Mouse (Mus musculus) thymus, adult 2 months (tissue): ENCODE data around the gene Tfe3.
"Not testable (repeated sequence)": the region's sequence is repeated elsewhere in the genome, so short reads cannot be mapped to it uniquely, and the experiment has no call there.

ENCODE experiments used
- CTCF ChIP-seq: fragments of 200-500 bp; IDR thresholded peaks from 2 replicates; pipeline ENCODE4 v1.5.1; 2012; ENCODE audit warnings: mild to moderate bottlenecking, control low read depth, low read length, moderate library complexity, borderline replicate concordance; ENCODE audit not compliant: control insufficient read depth, poor library complexity, insufficient read depth; ENCODE audit errors: extremely low read depth
- POLR2A ChIP-seq: fragments of 200-500 bp; IDR thresholded peaks from 2 replicates; pipeline ENCODE4 v1.6.1; 2012; ENCODE audit warnings: mild to moderate bottlenecking, low read length, control low read depth, moderate library complexity; ENCODE audit not compliant: control insufficient read depth, poor library complexity, insufficient read depth; ENCODE audit errors: extremely low read depth

GRCm38 (mm10) chrX:7815016-7815415, 52.7 kb downstream of the Tfe3 start:
- not testable (repeated sequence) for TF ChIP-seq POLR2A, CTCF
